Mouse (Mus musculus) layer of hippocampus, adult 9-10 months (tissue): ENCODE measurements around the gene Gm12394.
"Not testable (repeated sequence)": the region's sequence is repeated elsewhere in the genome, so short reads cannot be mapped to it uniquely, and the experiment has no call there.

Experiments
- DNase-seq: peaks from one replicate; pipeline ENCODE4 v3.0.0; 2022; ENCODE audit warnings: low spot score

Gm12394 gene

DNA sequence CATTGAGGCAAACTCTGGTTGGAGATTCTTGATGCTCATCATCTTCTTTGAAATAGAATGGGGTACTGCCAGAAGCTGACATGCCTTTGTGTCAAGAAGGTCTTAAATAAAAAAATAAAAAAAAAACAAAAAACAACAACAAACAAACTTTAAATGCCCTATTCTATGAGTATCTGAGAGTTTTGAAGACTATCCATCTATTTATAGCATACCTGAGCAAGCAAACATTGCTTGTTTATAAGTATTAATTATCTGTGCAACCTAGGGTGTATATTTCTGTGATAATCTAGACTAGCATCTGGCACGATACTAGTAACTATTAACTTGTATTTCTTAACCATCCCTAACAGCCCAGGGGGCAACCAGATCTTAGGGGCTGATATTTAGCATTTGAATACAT is at the start of gene Gm12394:
Gm12394 (minus strand) TSS at position 101 of the 400 bp plus-strand sequence.
- DNase-seq: not testable (repeated sequence)

GRCm38 (mm10) chr4:42904966-42905365 is 48.4 kb upstream of the Gm12394 start:
- DNase-seq: no peak

- no peak for DNase-seq
Measured at GRCm38 (mm10) chr4:42904523-42904922, 48.0 kb upstream of the Gm12394 start.

DNA sequence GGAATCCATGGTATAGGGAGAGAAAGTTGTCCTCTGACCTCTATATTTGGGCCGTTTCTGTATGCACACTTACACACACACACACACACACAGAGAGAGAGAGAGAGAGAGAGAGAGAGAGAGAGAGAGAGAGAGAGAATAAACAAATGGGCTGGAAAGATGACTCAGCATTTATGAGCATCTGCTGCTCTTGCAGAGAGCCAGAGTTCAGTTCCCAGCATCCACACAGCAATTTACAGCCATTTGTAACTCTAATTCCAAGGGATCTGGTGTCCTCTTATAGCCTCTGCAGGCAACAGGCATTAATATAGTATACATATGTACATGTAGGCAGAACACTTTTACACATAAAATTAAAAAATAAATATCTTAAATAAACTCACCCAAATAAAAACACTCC is 47.4 kb upstream of the Gm12394 start:
- DNase-seq: no peak

- DNase-seq: no peak
Measured at GRCm38 (mm10) chr4:42902730-42903129, 46.2 kb upstream of the Gm12394 start.

- DNase-seq: no peak
Measured at GRCm38 (mm10) chr4:42902174-42902573, 45.6 kb upstream of the Gm12394 start.

- DNase-seq: no peak
Measured at GRCm38 (mm10) chr4:42900878-42901277, 44.3 kb upstream of the Gm12394 start.

- no peak for DNase-seq
Measured at GRCm38 (mm10) chr4:42898914-42899313, 42.3 kb upstream of the Gm12394 start.

DNA sequence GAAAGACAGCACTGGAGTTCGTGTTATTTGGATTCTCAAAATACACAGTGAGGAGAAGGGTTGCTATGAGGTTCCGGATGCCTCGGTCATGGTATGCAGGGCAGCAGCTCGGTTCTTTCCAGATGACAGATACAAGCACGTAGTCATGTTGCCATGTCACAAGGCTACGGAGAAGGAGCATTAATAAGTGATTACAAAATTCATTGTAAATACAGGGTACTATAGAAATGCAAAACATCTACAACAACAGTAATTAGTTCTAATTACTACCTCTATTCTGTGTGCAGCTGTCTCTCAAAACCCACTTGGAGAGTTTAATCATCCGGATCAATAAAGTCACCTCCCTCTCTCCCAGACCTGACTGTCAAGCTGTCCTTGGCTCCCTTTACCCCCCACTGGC is 38.5 kb upstream of the Gm12394 start:
- no peak for DNase-seq

GRCm38 (mm10) chr4:42891176-42891575 is 34.6 kb upstream of the Gm12394 start:
- DNase-seq: no peak

DNA sequence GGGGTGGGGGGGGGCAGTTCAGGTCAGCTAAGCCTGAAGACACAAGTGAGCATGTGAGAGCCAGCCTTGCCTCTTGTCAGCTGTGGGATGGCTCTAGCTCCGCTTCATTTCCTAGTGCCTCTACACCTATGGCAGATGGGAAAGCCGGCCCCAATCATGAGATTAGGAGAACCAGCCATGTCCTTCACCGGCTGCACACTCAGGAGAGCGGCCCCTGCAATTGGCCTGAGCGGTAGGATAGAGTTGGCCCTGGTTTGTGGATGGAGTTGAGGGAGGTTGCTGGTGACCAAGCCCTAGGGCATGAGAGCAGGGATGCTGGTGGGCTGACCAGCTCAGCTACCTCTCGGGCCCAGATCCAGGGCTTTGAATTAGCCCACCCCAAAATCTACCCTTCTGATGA is 32.2 kb upstream of the Gm12394 start:
- no peak for DNase-seq

DNA sequence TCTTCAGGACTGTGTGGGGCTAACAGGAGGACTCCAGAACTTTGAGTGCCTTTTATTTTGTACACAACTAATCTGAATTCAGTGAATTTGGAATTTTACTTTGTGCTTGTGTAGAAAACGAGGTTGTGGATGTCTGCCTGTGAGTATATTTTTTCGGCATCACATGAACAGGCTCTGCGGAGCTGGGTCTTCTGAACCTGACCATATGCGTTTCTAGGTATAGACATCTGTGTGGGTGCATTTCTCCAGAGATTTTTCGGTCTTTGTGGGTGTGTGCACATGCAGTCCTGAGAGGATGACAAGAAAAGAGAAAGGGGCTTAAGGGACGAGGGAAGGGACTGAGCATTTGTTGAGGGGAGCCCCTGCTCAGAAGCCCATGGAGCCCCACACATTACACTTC is 30.4 kb upstream of the Gm12394 start:
- no peak for DNase-seq

GRCm38 (mm10) chr4:42880677-42880948 is 24.0 kb upstream of the Gm12394 start:
- no peak for DNase-seq

DNA sequence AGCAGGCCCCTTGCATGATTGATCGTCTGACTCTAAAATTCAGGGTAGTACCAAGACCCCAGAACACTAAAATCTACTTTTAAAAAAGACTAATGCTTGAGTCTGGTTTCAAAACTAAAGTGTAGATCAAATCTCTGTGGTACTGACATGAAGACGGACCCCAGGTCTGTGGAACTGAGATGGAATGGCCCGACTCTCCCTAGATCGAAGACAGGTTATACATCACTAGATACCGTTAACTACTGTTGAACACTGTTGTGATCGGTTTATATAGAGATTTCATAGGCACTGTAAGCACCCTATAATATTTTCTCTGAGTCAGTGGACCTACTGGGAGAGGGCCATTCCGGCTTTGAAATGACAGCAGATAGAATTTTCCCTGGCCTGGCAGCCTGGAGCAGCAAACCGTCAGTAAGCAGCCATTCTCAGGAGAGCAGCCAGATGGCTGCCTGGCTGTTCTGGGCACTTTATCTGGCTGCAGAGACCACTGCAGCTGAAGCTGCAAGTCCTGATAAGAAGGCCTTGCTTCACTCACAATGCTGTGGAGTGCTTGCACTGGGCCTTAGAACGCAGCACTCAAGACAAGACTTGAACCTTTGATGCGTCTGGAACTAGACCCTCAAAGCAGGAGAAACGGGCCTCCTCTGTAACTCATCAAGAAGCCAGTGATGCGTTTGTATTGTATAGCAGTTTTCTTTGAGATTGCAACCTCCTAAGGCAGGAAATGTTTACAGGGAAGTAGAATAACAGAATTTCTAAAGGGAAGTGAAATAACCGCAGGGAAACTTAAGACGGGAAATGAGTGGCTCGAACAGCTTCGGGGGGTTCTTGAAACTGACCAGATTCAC is 23.5 kb upstream of the Gm12394 start:
- DNase-seq: no peak

DNA sequence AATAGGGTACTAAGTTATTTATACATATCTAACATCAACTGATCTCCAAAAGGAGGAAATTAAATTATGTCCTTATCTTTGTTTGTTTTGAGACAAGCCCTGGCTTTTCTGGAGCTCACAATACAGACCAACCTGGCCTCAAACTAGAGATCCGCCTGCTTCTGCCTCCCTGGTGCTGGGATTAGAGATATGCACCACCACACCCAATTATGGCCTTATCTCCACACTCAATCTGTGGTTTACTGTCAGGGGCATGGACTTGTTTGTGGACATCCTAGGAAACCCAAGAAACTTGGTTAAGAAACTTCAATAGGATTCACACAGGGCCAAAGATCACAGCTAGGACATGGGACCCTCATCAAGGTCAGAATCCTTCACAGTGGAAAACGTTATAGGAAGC is 21.1 kb upstream of the Gm12394 start:
- no peak for DNase-seq

GRCm38 (mm10) chr4:42876586-42877291 is 20.2 kb upstream of the Gm12394 start:
- peak; percentile 37 for DNase-seq

DNA sequence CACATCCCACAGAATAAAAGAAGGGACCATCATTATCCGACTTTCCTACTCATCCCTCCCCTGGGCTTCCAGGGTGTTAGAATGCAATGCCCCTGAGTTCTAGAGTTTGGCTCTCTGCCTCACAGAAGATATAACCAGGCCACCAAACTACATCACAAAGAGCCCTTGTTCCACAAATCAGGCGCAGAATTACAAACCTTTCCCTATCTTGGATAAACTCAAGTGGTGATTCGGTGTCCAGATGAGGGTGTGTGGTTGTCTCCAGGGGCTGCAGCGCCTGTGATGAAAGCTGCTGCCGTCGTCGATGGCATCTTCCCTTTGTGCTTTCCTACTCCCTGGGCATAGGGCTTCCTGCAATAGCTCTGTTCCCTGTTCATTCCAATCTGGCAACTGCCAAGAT is 17.6 kb upstream of the Gm12394 start, which contains the start of gene Fam205c:
Fam205c (minus strand) TSS at position 101 of the 400 bp plus-strand sequence.
- DNase-seq: no peak

GRCm38 (mm10) chr4:42872746-42873435 is 16.3 kb upstream of the Gm12394 start:
- DNase-seq: no peak

DNA sequence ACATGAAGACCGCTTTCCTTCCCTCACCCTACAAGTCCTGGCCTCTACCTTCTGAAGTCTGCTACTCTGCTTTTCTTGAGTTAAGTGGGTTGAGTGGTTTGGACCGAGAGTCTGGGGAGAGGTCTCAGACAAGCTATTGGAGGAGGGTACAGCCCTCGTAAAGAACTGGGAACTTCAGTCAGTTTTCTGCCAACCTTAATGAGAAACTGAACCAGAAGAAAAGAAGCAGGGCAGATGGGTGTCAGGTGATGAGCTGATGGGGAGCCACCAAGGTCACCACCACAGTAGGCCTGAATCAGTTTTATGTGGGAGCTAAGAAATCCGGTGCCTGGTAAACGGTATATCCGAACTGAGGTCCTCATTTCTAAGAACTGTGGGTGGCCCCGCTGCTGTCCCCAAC is 15.6 kb upstream of the Gm12394 start:
- no peak for DNase-seq

- no peak for DNase-seq
Measured at GRCm38 (mm10) chr4:42870748-42871147, 14.2 kb upstream of the Gm12394 start.

GRCm38 (mm10) chr4:42868193-42868592 is 11.6 kb upstream of the Gm12394 start:
- no peak for DNase-seq

- no peak for DNase-seq
Measured at GRCm38 (mm10) chr4:42867390-42867789, 10.8 kb upstream of the Gm12394 start.

- DNase-seq: not testable (repeated sequence)
Measured at GRCm38 (mm10) chr4:42863487-42863886, 6.9 kb upstream of the Gm12394 start.
